Mouse (Mus musculus): ENCODE data around the gene Zfp189. TPM values are rescaled to one million over a fixed set of nuclear protein-coding genes. Genes with fewer than 3 reads are reported as not detected.

Zfp189 gene
- 5.1 TPM for polyA plus RNA-seq (2017; shearing (Covaris generic))

DNA sequence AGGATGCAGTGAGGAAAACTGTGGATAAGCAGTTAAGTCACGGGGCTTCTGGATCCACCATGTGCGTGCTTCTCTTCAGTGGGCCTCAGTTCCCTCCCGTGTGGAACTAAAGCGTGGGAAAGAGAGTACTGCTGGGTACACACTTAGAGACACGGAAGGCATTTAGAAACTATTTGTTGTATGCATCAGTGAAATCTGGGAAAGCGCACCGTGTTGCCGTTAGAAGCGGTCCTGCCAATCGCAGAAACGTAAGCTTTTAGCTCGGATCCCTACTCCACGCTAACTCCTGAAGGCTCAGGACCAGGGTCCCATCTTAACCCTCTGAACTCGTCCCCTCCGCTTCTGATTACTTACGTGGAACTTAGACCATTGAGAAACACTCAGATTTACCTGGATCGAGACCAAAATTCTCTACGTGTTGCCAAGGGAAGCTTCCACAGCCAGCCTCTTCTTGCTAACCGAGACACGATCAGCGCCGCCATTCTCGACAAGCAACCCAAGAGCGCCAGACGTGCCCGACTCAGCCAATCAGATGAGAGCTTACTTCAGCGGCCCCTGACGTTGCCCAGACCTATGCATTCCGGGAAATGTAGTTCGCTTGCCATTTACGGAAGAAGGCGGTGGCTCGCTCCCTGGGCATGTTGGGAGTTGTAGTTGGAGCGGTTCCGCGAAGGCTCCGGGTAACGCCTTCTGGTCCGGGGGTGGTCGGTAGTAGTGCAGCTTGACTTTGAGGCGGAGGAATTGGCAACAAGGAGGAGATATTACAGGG, at the start of gene Zfp189, which contains the start of gene Mrpl50:
Gene Zfp189, plus strand, starts transcription at position 605 of the 769 bp plus-strand sequence.
Gene Mrpl50, minus strand, starts transcription at position 522 of the 769 bp plus-strand sequence.

GRCm38 (mm10) chr4:49473435-49474100, 47.4 kb upstream of the Zfp189 start, which contains the start of gene Acnat1:
TSS of gene Acnat1 (minus strand) at chr4:49473912.

DNA sequence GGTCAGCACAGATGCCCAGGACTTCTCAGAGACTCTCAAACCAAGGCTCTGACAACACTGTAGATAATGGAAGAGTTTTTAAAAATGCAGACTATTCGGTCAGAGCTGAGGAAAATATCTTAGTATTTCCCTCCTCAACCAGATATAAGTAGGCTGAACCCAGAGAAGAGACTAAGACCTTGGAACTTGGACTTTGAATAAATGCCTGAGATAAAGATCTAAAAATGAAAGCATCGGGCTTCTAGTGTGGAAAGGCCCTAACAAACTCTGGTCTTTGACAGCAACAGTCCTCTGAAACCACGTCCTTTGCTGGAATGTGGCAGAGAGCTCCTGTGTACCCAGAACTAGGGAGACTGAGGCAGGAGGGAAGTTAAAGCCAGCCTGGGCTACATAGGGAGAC, 14.6 kb upstream of the Zfp189 start, which contains the start of gene Baat:
Gene Baat, minus strand, starts transcription at position 172 of the 400 bp plus-strand sequence.

DNA sequence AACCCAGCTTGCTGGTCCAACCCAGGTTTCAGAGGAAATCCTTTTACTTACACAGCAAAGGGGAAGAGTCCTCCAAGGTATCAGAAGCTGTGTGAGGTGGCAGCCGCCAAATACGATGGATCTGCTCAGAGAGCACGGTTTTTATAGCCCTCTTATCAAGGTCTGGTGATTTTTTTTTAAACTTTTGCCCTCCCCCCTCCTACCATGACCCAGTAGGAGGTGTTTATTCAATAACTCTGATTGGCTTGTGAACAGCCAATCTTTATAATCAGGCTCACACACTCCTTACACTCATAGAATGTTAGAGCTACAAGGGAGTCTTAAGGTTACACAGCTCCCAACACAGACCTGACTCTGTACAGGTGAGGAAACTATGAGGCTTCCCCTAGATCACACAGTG, 28.4 kb downstream of the Zfp189 start, which contains the start of gene Aldob:
Gene Aldob, minus strand, starts transcription at position 164 of the 400 bp plus-strand sequence.

Other genes starting within 250 kb of the Zfp189 start
- not detected for gene Acnat2, start 113.0 kb upstream of the Zfp189 start, polyA plus RNA-seq (2017; shearing (Covaris generic))
- gene Acnat1, start 47.3 kb upstream of the Zfp189 start, polyA plus RNA-seq (2017; shearing (Covaris generic)), result not detected
- gene Baat, start 14.6 kb upstream of the Zfp189 start, polyA plus RNA-seq (2017; shearing (Covaris generic)), result not detected
- 28.5 TPM for gene Mrpl50, start 83 bp upstream of the Zfp189 start, polyA plus RNA-seq (2017; shearing (Covaris generic))
- not detected for gene Aldob, start 28.4 kb downstream of the Zfp189 start, polyA plus RNA-seq (2017; shearing (Covaris generic))
- gene Tmem246, start 76.7 kb downstream of the Zfp189 start, polyA plus RNA-seq (2017; shearing (Covaris generic)), result not detected
- 67.9 TPM for gene Rnf20, start 110.8 kb downstream of the Zfp189 start, polyA plus RNA-seq (2017; shearing (Covaris generic))
- gene Ppp3r2, start 160.8 kb downstream of the Zfp189 start, polyA plus RNA-seq (2017; shearing (Covaris generic)), result 0.09 TPM

Measured in activated CD4-positive, CD25-positive, alpha-beta regulatory T cell, adult 9 weeks (primary cell).